Mouse (Mus musculus) lung, embryonic 16.5 days (tissue): ENCODE data around the gene Gm12800. TPM values are rescaled to one million over a fixed set of nuclear protein-coding genes. Genes with fewer than 3 reads are reported as not detected.
"Not testable (repeated sequence)": the region's sequence is repeated elsewhere in the genome, so short reads cannot be mapped to it uniquely, and the experiment has no call there.

ENCODE experiments used
- ATAC-seq: fragments of 200-750 bp; cut with Nextera tagmentation; 2 replicates; pipeline ENCODE4 v1.8.0; 2017; ENCODE audit warnings: low read depth, mild to moderate bottlenecking, moderate library complexity
- H3K27ac ChIP-seq: fragments of 300-500 bp; sonication (generic); 2 replicates; pipeline ENCODE4 v1.5.1; 2014; ENCODE audit warnings: mild to moderate bottlenecking, control low read depth, low read length
- H3K27me3 ChIP-seq: fragments of 300-500 bp; sonication (generic); 2 replicates; pipeline ENCODE4 v1.6.1; 2014; ENCODE audit warnings: low read depth, low read length, mixed read lengths; ENCODE audit not compliant: control insufficient read depth, insufficient read depth
- H3K36me3 ChIP-seq: fragments of 300-500 bp; sonication (generic); 2 replicates; pipeline ENCODE4 v1.6.1; 2014; ENCODE audit warnings: low read length; ENCODE audit not compliant: control insufficient read depth, insufficient read depth
- H3K4me1 ChIP-seq: fragments of 300-500 bp; sonication (generic); replicated peaks from 2 replicates; pipeline ENCODE4 v1.6.1; 2014; ENCODE audit warnings: low read length, mixed read lengths; ENCODE audit not compliant: control insufficient read depth, insufficient read depth
- H3K4me2 ChIP-seq: fragments of 300-500 bp; sonication (generic); 2 replicates; pipeline ENCODE4 v1.6.1; 2014; ENCODE audit warnings: low read depth, low read length, control low read depth
- H3K4me3 ChIP-seq: fragments of 300-500 bp; sonication (generic); 2 replicates; pipeline ENCODE4 v1.5.1; 2014; ENCODE audit warnings: mild to moderate bottlenecking, low read length, control low read depth
- H3K9ac ChIP-seq: fragments of 300-500 bp; sonication (generic); 2 replicates; pipeline ENCODE4 v1.6.1; 2014; ENCODE audit warnings: low read length, control low read depth
- H3K9me3 ChIP-seq: fragments of 300-500 bp; sonication (generic); 2 replicates; pipeline ENCODE4 v1.6.1; 2016; ENCODE audit warnings: low read length; ENCODE audit not compliant: control insufficient read depth
- WGBS: fragments of 180-500 bp; shearing (Covaris S2); extraction: QIAGEN DNeasy Blood & Tissue Kit; methylation state at CpG from one replicate; pipeline ENCODE4 v1.1.7; 2014; 5-methylcytosine and 5-hydroxymethylcytosine counted together
- polyA plus RNA-seq: library from polyadenylated mRNA; unstranded; fragments of >200 nt; fragmentation: Nextera tagmentation; extraction: Ambion mirVana; gene quantifications from 2 replicates; pipeline ENCODE4 v1.2.1, GENCODE M21; 2015

Gene Gm12800
- not detected in 2 replicates for polyA plus RNA-seq

DNA sequence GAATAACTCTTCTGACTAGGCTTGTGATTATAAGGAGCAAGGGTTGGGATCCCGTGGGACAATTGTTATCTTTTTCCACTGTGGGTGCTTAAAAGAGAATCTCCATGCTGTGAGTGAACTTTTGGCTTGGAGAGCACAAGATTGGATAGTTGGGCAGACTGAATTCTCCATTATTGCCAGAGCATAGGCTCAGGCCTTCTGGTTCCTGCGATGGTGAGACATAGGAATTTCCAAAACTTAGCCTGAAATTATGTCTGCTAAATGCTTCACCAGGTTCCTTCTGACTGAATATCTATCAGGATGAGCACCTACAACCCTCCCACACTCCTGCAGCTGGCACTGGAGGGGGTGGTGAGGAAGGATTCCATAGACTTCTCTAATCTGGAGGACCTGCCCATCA is at the start of gene Gm12800:
Gene Gm12800, plus strand, starts transcription at position 301 of the 400 bp plus-strand sequence.
- H3K4me3 ChIP-seq, H3K9ac ChIP-seq, H3K9me3 ChIP-seq, H3K4me2 ChIP-seq, H3K36me3 ChIP-seq, H3K27ac ChIP-seq, H3K27me3 ChIP-seq, ATAC-seq, H3K4me1 ChIP-seq: not testable (repeated sequence)
- WGBS = 88% methylated on average over 2 of the region's 2 CpGs

DNA sequence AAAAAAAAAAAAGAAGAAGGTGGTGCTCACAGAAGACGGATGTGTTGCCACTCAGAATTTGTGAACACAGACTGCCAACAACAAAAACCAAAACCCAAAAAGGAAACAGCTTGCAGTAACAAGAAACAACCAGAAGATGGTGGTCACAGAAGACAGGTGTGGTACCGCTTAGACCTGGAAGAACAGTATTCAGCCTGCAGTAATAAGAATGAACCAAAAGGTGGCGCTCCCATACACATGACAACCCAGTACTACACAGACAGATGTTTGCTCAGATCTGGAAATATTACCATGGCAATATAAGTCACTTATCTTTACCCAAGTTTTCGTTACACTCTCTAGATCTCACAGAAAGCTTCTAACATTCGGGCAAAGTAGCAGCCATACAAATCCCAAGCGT is 48.0 kb upstream of the Gm12800 start:
- H3K27me3 ChIP-seq = no peaks in the 10 kb centered on the region
- H3K4me3 ChIP-seq = no peak overlapping the region
- 0 out of 2 replicates have a peak, but pooled peaks cover 2% of the 10 kb centered on the region for H3K9me3 ChIP-seq
- no peaks in the 10 kb centered on the region for H3K36me3 ChIP-seq
- no peak overlapping the region for H3K9ac ChIP-seq
- no peak overlapping the region for H3K4me2 ChIP-seq
- ATAC-seq = no peak
- WGBS = 35% methylated on average over 6 of the region's 6 CpGs
- H3K4me1 ChIP-seq = no peaks in the 10 kb centered on the region
- no peak overlapping the region for H3K27ac ChIP-seq

GRCm38 (mm10) chr4:101862289-101862688 is 46.6 kb upstream of the Gm12800 start:
- Histone ChIP-seq H3K4me3 (no peak overlapping the region), H3K27me3 (no peaks in the 10 kb centered on the region), H3K27ac (no peak overlapping the region), H3K9me3 (0 out of 2 replicates have a peak, but pooled peaks cover 2% of the 10 kb centered on the region), H3K4me1 (no peaks in the 10 kb centered on the region), H3K9ac (no peak overlapping the region), H3K4me2 (no peak overlapping the region), H3K36me3 (no peaks in the 10 kb centered on the region)
- 83% methylated on average over 6 of the region's 6 CpGs for WGBS
- no peak for ATAC-seq

- H3K4me2 ChIP-seq, H3K9me3 ChIP-seq, H3K4me3 ChIP-seq, H3K36me3 ChIP-seq, H3K4me1 ChIP-seq, H3K9ac ChIP-seq, H3K27ac ChIP-seq, H3K27me3 ChIP-seq, ATAC-seq: not testable (repeated sequence)
- 61% methylated on average over 2 of the region's 2 CpGs for WGBS
These were observed 36.9 kb upstream of the Gm12800 start for GRCm38 (mm10) chr4:101872031-101872430.

GRCm38 (mm10) chr4:101875687-101876086 is 33.2 kb upstream of the Gm12800 start:
- not testable (repeated sequence) for ATAC-seq, H3K27me3 ChIP-seq, H3K9ac ChIP-seq, H3K36me3 ChIP-seq, H3K9me3 ChIP-seq, H3K27ac ChIP-seq, H3K4me1 ChIP-seq, H3K4me3 ChIP-seq, H3K4me2 ChIP-seq
- WGBS = 78% methylated on average over 15 of the region's 15 CpGs

DNA sequence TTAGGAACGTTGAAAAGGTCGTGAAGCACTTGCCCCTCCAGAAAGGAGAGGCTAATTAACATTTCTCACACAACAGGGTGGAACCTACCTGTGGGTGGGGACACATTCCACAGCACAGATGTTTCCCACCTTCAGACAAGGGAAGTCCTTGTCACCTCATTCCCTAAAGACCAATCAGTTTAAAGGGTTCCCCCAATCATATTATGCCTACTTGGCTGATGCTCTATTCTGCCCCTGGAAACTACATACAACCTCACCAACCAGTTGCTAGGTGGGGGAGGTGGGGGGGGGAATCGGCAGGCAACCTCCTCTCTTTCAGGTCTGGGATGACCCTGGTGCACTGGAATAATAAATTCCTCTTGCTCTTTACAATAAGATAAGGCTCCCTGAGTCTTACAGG is 25.3 kb upstream of the Gm12800 start:
- Histone ChIP-seq H3K27me3 (no peaks in the 10 kb centered on the region), H3K36me3 (no peaks in the 10 kb centered on the region), H3K9ac (no peak overlapping the region), H3K4me3 (no peak overlapping the region), H3K27ac (no peak overlapping the region), H3K4me2 (no peak overlapping the region), H3K9me3 (no peaks in the 10 kb centered on the region), H3K4me1 (no peaks in the 10 kb centered on the region)
- no peak for ATAC-seq
- WGBS = 34% methylated on average over 3 of the region's 3 CpGs

DNA sequence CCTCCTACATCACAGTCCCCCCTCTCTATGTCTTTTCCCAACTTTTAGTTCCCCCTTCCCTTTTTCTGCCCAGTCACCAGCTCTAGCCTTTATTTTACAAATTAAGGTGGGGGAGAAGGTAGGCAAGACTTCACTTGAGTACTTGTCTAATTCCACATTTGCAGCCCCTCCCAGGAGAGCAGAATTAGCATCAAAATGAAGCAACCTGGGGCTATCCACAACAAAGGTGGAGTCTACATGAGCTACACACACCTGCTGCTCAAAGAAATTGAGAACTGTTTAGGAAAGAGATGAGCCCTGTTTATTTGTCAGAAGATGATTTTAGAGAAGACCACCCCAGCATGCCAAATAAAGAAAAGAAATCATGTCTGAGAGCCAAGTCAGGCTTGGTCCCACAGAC is 19.5 kb upstream of the Gm12800 start:
- Histone ChIP-seq H3K9ac (no peak overlapping the region), H3K36me3 (no peaks in the 10 kb centered on the region), H3K27ac (no peak overlapping the region), H3K27me3 (no peaks in the 10 kb centered on the region), H3K4me2 (no peak overlapping the region), H3K4me3 (no peak overlapping the region), H3K4me1 (no peaks in the 10 kb centered on the region), H3K9me3 (no peaks in the 10 kb centered on the region; the same call in 1 of the 2 replicates)
- ATAC-seq = no peak

GRCm38 (mm10) chr4:101893656-101894420 is 15.1 kb upstream of the Gm12800 start, which contains the start of gene C130073F10Rik:
TSS of gene C130073F10Rik (minus strand) at chr4:101893789.
- 68% methylated on average over 7 of the region's 7 CpGs for WGBS
- H3K4me3 ChIP-seq = no peak within 1 kb of the TSS
- no peaks in the 10 kb centered on the region for H3K4me1 ChIP-seq
- no peaks in the 10 kb centered on the region; the same call in 1 of the 2 replicates for H3K9me3 ChIP-seq
- ATAC-seq = 0 out of 2 replicates have a peak, but pooled peaks have one; percentile 38
- H3K4me2 ChIP-seq = no peak within 1 kb of the TSS
- no peaks in the 10 kb centered on the region for H3K27me3 ChIP-seq
- no peaks in the 10 kb centered on the region for H3K36me3 ChIP-seq
- H3K27ac ChIP-seq = no peak within 1 kb of the TSS
- H3K9ac ChIP-seq = no peak within 1 kb of the TSS

DNA sequence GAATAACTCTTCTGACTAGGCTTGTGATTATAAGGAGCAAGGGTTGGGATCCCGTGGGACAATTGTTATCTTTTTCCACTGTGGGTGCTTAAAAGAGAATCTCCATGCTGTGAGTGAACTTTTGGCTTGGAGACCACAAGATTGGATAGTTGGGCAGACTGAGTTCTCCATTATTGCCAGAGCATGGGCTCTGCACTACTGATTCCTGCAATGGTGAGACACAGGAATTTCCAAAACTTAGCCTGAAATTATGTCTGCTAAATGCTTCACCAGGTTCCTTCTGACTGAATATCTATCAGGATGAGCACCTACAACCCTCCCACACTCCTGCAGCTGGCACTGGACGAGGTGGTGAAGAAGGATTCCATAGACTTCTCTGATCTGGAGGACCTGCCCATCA is 31.2 kb downstream of the Gm12800 start, which contains the start of gene Gm12794:
Gene Gm12794, plus strand, starts transcription at position 301 of the 400 bp plus-strand sequence.
- H3K9ac ChIP-seq, H3K4me3 ChIP-seq, ATAC-seq, H3K9me3 ChIP-seq, H3K4me2 ChIP-seq, H3K27me3 ChIP-seq, H3K4me1 ChIP-seq, H3K36me3 ChIP-seq, H3K27ac ChIP-seq: not testable (repeated sequence)
- WGBS = 55% methylated on average over 2 of the region's 2 CpGs
